Mouse (Mus musculus): ENCODE results near the gene Ddx20. TPM values are rescaled to one million over a fixed set of nuclear protein-coding genes. Genes with fewer than 3 reads are reported as not detected.

Gene Ddx20
- polyA plus RNA-seq, 1 experiment from 2014 or later = 15.0 TPM

DNA sequence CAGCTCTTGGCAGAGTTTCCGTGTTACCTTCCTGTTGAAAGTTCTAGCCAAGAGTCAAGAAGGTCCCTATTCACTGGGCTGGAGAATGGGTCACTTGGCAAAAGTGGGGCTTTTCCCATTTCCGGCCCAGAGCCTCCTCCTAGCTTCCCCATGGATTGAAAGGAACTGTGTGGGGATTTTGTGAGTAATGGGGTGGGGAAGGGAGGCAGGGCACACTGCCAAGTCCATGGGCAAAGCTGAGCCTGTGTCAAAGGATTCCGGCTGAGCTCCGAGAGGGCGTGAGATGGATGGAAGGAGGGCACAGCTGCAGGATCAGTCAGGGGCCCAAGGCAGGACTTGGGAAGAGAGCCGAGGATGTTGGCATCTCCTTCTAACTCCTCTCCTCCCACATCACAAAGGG is 22.9 kb upstream of the Ddx20 start:
- TF ChIP-seq EP300 (IDR thresholded peaks at IDR 0.05) (peak; percentile 41; the same call in 1 of the 2 replicates), CTCF (IDR thresholded peaks at IDR 0.05) (no peak)
- Histone ChIP-seq H3K36me3 (ENCODE audit: insufficient read depth, low read length) (no peaks in the 10 kb centered on the region), H3K27me3 (replicated peaks; ENCODE audit: insufficient read depth, low read length) (no peaks in the 10 kb centered on the region), H3K27ac (ENCODE audit: low read length) (no peak overlapping the region), H3K4me1 (ENCODE audit: insufficient read depth, low read depth, low read length) (0 out of 2 replicates have a peak, but pooled peaks cover 3% of the 10 kb centered on the region), H3K4me3 (ENCODE audit: low read depth, low read length) (no peak overlapping the region), H3K9ac (replicated peaks; ENCODE audit: low read depth) (no peak overlapping the region), H3K9me3 (ENCODE audit: low read length) (no peaks in the 10 kb centered on the region), H3K4me2 (replicated peaks; ENCODE audit: low read depth, low read length) (no peak overlapping the region)
- DNase-seq (ENCODE audit: low spot score) = no peak
- 41% methylated on average over 6 of the region's 6 CpGs for WGBS
- peak; percentile 41 for ATAC-seq

DNA sequence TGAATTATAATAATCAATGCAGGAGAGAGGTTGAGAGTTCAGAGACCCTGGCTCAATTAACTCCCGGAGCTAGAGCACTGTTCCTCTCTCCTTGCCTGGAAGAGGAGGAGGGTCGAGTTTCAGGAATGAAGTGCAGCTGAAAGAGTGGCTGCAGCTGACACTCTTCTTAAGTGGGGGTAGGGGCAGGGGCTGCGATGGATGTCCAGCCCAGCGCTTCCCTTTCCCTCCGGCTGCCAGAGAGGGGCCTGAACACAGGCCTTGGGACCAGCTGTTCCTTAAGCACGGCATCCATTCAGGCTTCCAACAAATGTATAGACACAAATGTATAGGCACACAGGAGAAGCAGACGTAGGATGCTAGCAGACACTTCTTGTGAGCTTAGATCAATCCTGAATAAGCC is 20.2 kb upstream of the Ddx20 start:
- 37% methylated on average over 7 of the region's 7 CpGs for WGBS
- Histone ChIP-seq H3K4me1 (ENCODE audit: insufficient read depth, low read depth, low read length) (0 out of 2 replicates have a peak, but pooled peaks cover 3% of the 10 kb centered on the region), H3K27me3 (replicated peaks; ENCODE audit: insufficient read depth, low read length) (no peaks in the 10 kb centered on the region), H3K9me3 (ENCODE audit: low read length) (no peaks in the 10 kb centered on the region), H3K4me3 (ENCODE audit: low read depth, low read length) (no peak overlapping the region), H3K9ac (replicated peaks; ENCODE audit: low read depth) (no peak overlapping the region), H3K27ac (ENCODE audit: low read length) (no peak overlapping the region), H3K4me2 (replicated peaks; ENCODE audit: low read depth, low read length) (no peak overlapping the region), H3K36me3 (ENCODE audit: insufficient read depth, low read length) (no peaks in the 10 kb centered on the region)
- no peak for DNase-seq (ENCODE audit: low spot score)
- ATAC-seq = no peak
- TF ChIP-seq CTCF (IDR thresholded peaks at IDR 0.05) = no peak
- TF ChIP-seq EP300 (IDR thresholded peaks at IDR 0.05) = no peak

DNA sequence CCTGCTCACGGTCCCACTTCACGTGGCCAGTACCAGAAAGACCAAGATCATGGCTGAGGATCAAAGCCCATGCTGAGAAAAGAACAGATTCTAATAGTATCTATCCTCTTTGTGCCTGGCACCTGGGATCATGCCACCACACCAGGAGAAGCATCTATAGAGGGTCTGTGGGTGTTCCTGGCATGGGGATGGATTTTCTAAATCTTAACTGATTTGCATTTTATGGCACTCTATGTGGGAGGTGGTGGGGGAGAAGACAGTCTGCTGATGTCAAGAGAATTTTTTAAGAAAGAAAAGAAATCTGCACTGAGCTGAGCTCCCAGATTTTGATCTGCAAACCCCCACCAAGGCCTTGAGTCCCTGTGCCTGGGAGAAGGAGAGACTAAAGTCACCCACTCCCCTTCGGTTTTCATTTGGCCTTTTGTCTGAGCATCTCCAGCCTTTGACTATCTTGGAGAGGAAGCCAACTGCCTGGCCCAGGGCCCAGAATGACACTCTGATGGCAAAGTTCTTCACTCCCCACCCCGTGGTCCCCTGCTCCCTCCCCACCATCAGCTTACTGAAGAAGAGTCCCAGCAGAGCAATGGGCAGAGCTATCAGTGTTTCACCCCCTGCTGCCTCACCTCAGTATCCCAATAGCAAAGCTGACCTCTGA is 19.1 kb upstream of the Ddx20 start:
- ATAC-seq (no peak), DNase-seq (ENCODE audit: low spot score) (no peak)
- TF ChIP-seq EP300 (IDR thresholded peaks at IDR 0.05) (no peak), CTCF (IDR thresholded peaks at IDR 0.05) (no peak)
- 47% methylated on average over 4 of the region's 4 CpGs for WGBS
- no peak overlapping the region for H3K4me2 ChIP-seq (replicated peaks; ENCODE audit: low read depth, low read length)
- no peak overlapping the region for H3K27ac ChIP-seq (ENCODE audit: low read length)
- no peak overlapping the region for H3K4me3 ChIP-seq (ENCODE audit: low read depth, low read length)
- 0 out of 2 replicates have a peak, but pooled peaks cover 3% of the 10 kb centered on the region for H3K4me1 ChIP-seq (ENCODE audit: insufficient read depth, low read depth, low read length)
- no peaks in the 10 kb centered on the region for H3K9me3 ChIP-seq (ENCODE audit: low read length)
- no peaks in the 10 kb centered on the region for H3K36me3 ChIP-seq (ENCODE audit: insufficient read depth, low read length)
- H3K27me3 ChIP-seq (replicated peaks; ENCODE audit: insufficient read depth, low read length) = no peaks in the 10 kb centered on the region
- H3K9ac ChIP-seq (replicated peaks; ENCODE audit: low read depth) = no peak overlapping the region

DNA sequence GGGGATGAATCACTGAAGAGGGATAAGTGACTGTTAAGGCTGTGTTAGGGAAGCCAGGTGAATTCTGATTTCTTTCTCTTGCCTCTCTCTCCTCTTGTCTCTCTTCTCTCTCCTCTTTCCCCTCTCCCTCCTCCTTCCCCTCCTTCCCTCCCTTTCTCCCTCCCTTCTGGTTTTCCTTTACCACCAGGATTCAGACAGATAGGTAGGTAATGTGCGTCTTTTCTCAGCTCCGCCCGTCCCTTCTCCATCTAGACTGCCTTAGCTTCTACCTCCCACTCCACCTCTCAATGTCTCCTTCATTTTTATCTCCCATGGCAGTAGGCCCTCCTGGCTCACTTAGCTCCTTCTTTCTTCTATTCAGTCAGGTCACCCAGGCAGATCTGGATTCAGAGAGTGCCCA is 18.2 kb upstream of the Ddx20 start:
- DNase-seq (ENCODE audit: low spot score) = no peak
- H3K27ac ChIP-seq (ENCODE audit: low read length) = no peak overlapping the region
- 36% methylated on average over 3 of the region's 3 CpGs for WGBS
- no peaks in the 10 kb centered on the region for H3K27me3 ChIP-seq (replicated peaks; ENCODE audit: insufficient read depth, low read length)
- H3K9me3 ChIP-seq (ENCODE audit: low read length) = no peaks in the 10 kb centered on the region
- peak overlapping the region; percentile 50 for H3K4me3 ChIP-seq (ENCODE audit: low read depth, low read length)
- peak overlapping the region; percentile 56; the same call in 1 of the 2 replicates for H3K9ac ChIP-seq (replicated peaks; ENCODE audit: low read depth)
- H3K4me1 ChIP-seq (ENCODE audit: insufficient read depth, low read depth, low read length) = peaks cover 7% of the 10 kb centered on the region; the same call in 1 of the 2 replicates
- ATAC-seq = no peak
- no peak for TF ChIP-seq EP300 (IDR thresholded peaks at IDR 0.05)
- no peak for TF ChIP-seq CTCF (IDR thresholded peaks at IDR 0.05)
- peak overlapping the region; percentile 98 for H3K4me2 ChIP-seq (replicated peaks; ENCODE audit: low read depth, low read length)
- H3K36me3 ChIP-seq (ENCODE audit: insufficient read depth, low read length) = no peaks in the 10 kb centered on the region

DNA sequence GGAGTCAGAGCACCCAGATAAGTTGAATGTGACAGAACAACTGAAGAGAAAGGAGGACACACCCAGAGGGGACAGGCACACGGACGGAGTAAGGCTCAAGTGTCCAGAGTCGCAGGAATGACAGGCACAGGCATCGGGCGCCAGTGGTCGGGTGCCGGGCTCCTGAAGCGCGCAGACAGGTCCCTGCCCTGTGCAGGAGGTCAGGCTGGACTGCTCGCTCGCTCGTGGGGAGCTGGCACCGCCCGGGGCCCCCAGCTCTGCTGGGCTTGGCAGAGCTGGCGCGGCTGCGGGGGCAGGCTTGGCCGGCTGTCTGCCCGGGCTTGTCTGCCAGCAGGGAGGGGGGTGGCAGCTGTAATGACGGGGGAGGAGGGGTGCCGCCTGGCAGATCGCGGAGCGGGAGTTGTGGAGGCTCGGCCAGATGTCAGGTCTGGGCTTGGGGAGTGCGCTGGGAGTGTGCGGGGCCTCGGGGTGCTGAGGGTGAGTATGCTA is 17.7 kb upstream of the Ddx20 start:
- ATAC-seq (peak; percentile 37), DNase-seq (ENCODE audit: low spot score) (peak; percentile 56)
- Histone ChIP-seq H3K4me2 (replicated peaks; ENCODE audit: low read depth, low read length) (peak overlapping the region; percentile 98), H3K4me3 (ENCODE audit: low read depth, low read length) (peak overlapping the region; percentile 50), H3K27ac (ENCODE audit: low read length) (peak overlapping the region; percentile 26; the same call in 1 of the 2 replicates), H3K27me3 (replicated peaks; ENCODE audit: insufficient read depth, low read length) (no peaks in the 10 kb centered on the region), H3K9ac (replicated peaks; ENCODE audit: low read depth) (peak overlapping the region; percentile 56), H3K9me3 (ENCODE audit: low read length) (no peaks in the 10 kb centered on the region), H3K36me3 (ENCODE audit: insufficient read depth, low read length) (no peaks in the 10 kb centered on the region), H3K4me1 (ENCODE audit: insufficient read depth, low read depth, low read length) (peaks cover 7% of the 10 kb centered on the region; the same call in 1 of the 2 replicates)
- WGBS = under 1% methylated on average over 28 of the region's 28 CpGs
- TF ChIP-seq CTCF (IDR thresholded peaks at IDR 0.05) (no peak), EP300 (IDR thresholded peaks at IDR 0.05) (no peak)

DNA sequence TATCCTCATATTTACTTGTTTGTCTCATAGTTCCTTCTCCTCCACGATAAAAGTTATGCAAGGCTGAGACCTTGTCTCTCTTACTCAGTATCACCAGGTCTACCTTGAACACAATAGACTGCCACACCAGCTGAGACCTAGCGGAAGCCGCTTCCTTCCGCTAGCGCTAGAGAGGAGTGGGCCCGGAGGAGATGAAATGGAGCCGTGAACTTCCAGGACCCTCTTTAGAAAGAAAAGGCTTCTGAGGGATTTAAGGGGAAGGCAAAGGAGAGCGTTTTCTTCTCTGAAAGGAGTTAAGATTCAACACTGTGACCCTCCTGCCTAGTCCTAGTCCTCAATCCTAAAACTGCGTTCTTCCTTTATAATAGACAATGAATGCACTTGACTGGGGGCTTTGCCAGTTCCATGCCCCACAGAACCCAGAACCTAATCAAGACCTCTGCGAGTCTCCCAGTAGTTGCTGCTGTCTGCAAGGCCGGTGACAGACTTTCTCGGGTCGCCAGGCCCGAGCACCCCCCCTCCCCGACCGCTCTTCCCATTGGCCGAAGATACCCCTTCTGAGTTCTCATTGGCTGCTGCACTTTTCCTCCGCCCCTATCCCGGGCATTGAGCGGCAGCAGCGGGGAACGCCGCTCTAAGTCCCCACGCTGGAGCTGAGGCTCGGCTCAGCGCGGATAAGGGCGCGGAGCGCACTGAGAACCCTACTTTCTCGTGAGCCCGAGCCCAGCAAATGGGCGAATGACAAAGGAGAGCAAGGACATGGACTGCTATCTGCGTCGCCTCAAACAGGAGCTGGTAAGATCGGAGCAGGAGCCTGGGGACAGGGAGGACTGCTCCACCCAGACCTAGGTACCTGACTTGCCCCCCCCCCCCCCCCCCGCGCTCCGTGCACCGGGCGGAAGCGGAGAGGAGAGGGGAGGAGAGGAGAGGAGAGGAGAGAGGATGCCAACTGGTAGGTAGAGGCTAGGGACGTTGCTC is 16.9 kb upstream of the Ddx20 start, which contains the start of gene Inka2:
Inka2 (plus strand) TSS at position 569 of the 978 bp plus-strand sequence.
- H3K27me3 ChIP-seq (replicated peaks; ENCODE audit: insufficient read depth, low read length) = no peaks in the 10 kb centered on the region
- H3K36me3 ChIP-seq (ENCODE audit: insufficient read depth, low read length) = no peaks in the 10 kb centered on the region
- peak within 1 kb of the TSS; percentile 98 for H3K4me2 ChIP-seq (replicated peaks; ENCODE audit: low read depth, low read length)
- TF ChIP-seq EP300 (IDR thresholded peaks at IDR 0.05) = no peak
- no peak for TF ChIP-seq CTCF (IDR thresholded peaks at IDR 0.05)
- no peaks in the 10 kb centered on the region for H3K9me3 ChIP-seq (ENCODE audit: low read length)
- peak within 1 kb of the TSS; percentile 50 for H3K4me3 ChIP-seq (ENCODE audit: low read depth, low read length)
- ATAC-seq (peak; percentile 96), DNase-seq (ENCODE audit: low spot score) (peak; percentile 92)
- H3K27ac ChIP-seq (ENCODE audit: low read length) = peak within 1 kb of the TSS; percentile 26; the same call in 1 of the 2 replicates
- peaks cover 7% of the 10 kb centered on the region; the same call in 1 of the 2 replicates for H3K4me1 ChIP-seq (ENCODE audit: insufficient read depth, low read depth, low read length)
- H3K9ac ChIP-seq (replicated peaks; ENCODE audit: low read depth) = peak within 1 kb of the TSS; percentile 56
- WGBS = 6% methylated on average over 37 of the region's 43 CpGs
